Mouse (Mus musculus) T-helper 1 cell (primary cell): ENCODE data around the gene Syt16.

Source experiments
- in situ Hi-C: fragments of 300-600 bp; cut with MboI, MseI; formaldehyde crosslinking; loops from one replicate; pipeline ENCODE4 v1.15.1; 2025; ENCODE audit warnings: high pct_unique_total_duplicates

Syt16 gene

DNA sequence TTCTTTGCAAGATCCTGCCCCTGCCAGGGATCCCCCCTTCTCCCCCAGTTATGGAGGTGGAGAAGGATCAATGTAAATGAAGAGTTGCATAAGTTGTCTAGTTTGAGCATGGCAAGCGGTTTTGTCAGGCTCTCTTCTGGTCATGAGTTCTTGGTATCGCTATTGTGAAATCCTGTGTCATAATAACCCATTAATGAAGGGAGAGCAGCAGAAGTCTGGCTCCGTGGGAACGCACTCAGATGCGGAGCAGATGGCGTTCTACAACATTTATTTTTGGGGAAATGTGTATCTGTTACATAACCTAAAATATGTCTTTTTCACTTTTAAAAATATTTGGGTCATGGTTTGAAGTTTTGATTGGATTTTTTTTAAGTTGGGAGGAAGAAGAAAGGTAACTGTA is 304.1 kb downstream of the Syt16 start:
- in situ Hi-C loops, result no loop called here

- in situ Hi-C loops, result no loop called here
These were observed 306.2 kb downstream of the Syt16 start for GRCm38 (mm10) chr12:74303418-74304294.

DNA sequence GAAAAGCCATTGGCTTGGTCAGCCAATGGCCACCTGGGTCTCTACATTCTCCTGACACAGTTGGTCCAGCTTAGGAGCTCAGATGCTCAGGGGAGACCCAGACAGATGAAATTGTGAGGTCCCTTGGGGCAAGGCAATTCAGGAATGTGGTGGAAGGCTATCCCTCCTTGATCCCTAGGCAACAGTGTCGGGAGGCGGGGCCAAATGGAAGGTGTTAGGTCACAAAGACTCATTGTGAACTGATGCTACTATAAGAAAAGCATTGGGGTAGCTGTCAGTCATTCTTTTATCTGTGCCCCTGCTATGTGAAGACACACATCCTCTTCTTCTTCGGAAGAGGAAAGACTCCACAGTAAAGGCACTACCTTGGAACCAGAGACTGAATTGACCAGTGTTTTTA is 315.1 kb downstream of the Syt16 start:
- in situ Hi-C loops, result no loop called here

- in situ Hi-C loops, result loop anchor here (5.0 kb wide), 1 partner anchor 1072 kb away; no protein-coding TSS in a partner anchor
These were observed 317.8 kb downstream of the Syt16 start for GRCm38 (mm10) chr12:74315221-74315620.

- in situ Hi-C loops, result loop anchor here (5.0 kb wide), 1 partner anchor 1071 kb away; no protein-coding TSS in a partner anchor
These were observed 319.0 kb downstream of the Syt16 start, which contains the start of gene Gm11042 for GRCm38 (mm10) chr12:74316344-74316973. Gene Gm11042 (minus strand): TSS chr12:74316394.

- in situ Hi-C loops, result loop anchor here (5.0 kb wide), 1 partner anchor 1070 kb away; no protein-coding TSS in a partner anchor
These were observed 319.7 kb downstream of the Syt16 start for GRCm38 (mm10) chr12:74316989-74317759.

DNA sequence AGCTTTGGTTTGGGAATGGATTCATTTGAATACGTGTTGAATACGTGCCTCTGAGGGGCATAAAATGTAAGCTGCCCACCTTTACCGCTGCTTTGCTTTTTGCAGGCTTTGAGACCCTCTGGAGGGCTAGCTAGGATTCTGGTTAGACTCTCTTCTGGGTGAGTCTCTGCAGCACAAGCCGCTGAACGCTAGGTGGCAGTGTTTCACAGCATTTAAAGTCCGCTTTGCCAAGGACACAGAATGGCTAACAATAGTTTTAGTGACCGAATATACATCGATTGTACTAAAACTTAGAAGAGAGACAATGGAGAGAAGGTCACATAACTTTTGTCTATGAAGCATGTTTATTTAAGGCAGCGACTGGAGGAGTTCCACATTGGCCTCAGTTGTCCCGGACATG is 322.9 kb downstream of the Syt16 start:
- in situ Hi-C loops, result loop anchor here (10.0 kb wide), 1 partner anchor 1044 kb away; no protein-coding TSS in a partner anchor

- in situ Hi-C loops, result loop anchor here (10.0 kb wide), 1 partner anchor 1043 kb away; no protein-coding TSS in a partner anchor
These were observed 324.5 kb downstream of the Syt16 start for GRCm38 (mm10) chr12:74321981-74322380.
